Mouse (Mus musculus): ENCODE measurements around the gene Klk5. TPM values are rescaled to one million over a fixed set of nuclear protein-coding genes. Genes with fewer than 3 reads are reported as not detected.

Gene Klk5
- total RNA-seq (2021): not detected

DNA sequence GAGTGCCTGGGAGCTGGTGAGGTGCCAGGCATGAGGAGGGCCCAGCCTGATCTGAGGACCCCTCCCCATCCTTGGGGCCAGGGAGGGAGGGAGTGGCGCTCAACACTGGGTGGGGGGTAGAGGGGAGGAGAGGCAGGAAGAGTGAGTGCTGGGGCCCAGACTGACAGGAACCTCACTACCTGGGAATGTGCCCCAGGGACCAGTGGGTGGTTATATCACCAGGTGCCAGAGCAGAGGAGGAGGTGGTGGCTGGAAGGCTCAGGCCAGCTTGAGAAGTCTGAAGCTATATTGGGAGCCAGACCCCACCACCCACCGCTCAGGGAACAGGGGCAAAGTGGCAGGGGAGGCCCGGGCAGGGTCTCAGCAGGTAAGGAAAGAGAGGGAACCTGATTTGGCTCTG is at the start of gene Klk5:
Gene Klk5, plus strand, starts transcription at position 271 of the 400 bp plus-strand sequence.
- intact Hi-C loops (cut with DNase I): no loop called here
- no peak for DNase-seq (ENCODE audit: low spot score)

DNA sequence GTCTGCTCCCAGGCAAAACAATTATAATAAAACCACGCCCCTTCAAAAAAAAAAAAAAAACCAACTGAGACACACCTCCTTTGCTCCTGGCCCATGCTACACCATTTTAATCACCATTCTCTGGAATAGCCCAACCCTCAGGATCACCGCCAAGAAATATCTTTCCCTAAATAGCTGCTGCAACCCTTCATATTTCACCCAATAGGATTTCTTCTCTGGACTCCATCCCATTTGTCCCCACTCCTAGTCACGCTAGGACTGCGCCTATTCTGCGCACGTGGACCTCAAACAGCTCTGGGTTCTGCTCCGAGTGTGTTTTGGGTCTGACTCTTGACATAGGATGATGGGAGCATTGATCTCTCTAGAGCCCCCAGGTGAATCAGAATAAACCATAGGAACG is 45.4 kb upstream of the Klk5 start:
- intact Hi-C loops (cut with DNase I): no loop called here
- no peak for DNase-seq (ENCODE audit: low spot score)

DNA sequence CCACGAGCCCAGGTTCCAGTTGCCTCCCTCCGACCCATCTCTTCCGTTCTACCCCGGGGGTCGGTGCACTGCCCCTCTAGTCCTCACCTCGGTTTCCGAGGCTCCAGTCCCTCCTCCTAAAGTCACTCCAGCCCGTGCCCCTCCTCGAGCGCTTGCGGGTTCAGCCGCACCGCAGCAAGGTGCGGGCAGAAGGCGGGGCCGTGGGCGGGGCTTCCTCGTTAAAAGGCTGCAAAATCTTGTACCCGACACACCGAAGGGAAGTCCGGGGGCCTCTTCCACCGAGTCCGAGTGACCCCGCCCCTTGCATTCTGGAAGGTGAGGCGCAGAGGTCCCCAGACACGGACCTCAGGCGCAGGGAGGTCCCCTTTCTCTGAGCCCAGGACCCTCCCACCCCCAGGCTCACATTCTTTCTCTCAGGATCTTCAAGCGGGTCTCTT is 44.4 kb upstream of the Klk5 start, which contains the start of gene Klk8:
Gene Klk8, plus strand, starts transcription at position 245 of the 437 bp plus-strand sequence.
- DNase-seq (ENCODE audit: low spot score): no peak
- intact Hi-C loops (cut with DNase I): no loop called here

DNA sequence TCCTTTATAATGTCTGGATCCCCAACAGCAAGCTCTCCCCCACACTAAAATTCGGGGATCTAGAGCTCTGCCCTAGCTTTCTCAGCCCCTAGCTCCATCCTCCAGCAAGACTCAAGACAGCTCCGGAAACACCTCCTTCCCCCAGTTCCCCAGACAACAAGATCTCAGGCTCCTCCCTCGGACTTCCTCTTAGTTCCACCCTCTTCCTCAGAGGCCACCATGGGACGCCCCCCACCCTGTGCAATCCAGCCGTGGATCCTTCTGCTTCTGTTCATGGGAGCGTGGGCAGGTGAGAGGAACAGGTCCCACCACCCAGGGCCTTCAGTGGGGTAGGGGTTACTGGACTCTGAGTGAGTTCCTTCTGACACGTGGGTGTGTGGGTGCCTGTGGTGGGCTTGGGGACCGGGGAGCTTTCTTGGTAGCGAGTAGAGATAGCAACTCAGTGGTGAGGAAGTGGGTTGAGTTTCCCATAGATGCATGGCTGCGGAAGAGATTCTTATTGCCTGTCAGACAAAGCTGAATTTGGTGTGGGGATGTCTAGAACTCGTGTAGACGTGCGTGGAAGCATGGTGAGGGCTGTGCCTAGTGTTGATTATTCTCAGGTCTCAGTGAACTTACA is 43.8 kb upstream of the Klk5 start:
- intact Hi-C loops (cut with DNase I): no loop called here
- no peak for DNase-seq (ENCODE audit: low spot score)

DNA sequence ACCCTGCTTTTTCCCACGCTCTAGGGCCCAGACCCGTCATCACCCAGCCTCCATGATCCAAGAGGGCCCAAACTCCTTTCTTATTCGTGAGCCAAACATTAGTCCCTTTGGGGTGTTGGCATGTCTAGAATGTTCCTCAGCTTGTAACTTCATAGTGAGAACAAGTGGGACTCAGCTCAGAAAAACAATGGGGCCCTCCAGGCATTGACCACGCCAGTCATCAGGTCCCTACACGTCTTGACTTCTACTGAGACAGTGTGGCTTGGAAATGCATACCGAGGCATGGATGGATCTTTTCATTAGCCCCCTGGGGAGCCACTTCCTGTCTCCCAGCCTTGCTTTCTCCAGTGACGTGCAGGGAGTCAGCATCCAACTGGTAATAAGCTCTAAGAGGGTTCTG is 41.9 kb upstream of the Klk5 start:
- intact Hi-C loops (cut with DNase I): no loop called here

DNA sequence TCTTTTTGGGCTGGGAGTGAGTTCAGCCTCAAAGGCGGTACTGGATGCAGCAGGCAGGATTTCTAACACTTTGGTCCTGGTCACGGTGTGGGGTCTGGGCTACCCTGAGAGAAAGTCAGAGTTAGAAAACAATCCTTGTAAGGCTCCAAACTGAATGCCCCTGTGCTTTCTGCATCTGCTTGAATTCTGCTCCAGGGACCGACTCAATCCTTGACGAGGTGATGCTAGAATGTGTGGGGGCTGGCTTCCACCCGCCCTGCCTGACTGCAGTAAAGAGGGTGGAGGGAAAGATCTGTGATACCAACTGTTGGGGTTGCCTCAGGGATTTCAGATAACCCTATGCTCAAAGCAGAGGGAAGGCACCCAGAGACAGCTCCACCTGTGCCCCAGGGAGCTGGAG is 30.8 kb upstream of the Klk5 start, which contains the start of gene Klk7:
Gene Klk7, plus strand, starts transcription at position 301 of the 400 bp plus-strand sequence.
- intact Hi-C loops (cut with DNase I): no loop called here
- DNase-seq (ENCODE audit: low spot score): no peak

More for the DNA sequence above, 41.9 kb upstream of the Klk5 start:
- no peak for DNase-seq (ENCODE audit: low spot score)

DNA sequence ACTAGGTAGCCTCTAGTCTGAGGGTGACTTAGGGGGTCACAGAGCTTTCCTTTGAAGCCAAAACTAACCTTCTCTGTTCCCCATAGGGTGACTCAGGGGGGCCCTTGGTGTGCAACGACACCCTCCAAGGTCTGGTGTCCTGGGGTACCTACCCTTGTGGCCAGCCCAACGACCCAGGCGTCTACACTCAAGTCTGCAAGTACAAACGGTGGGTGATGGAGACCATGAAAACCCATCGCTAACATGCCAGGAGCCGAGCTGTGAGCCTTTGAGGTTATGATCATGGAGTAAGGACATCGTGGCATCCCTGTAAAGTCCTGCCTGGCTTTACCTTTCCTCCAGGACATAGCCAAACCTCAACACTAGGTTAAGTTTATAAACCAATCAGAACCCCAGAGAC is 26.6 kb upstream of the Klk5 start:
- DNase-seq (ENCODE audit: low spot score): no peak
- intact Hi-C loops (cut with DNase I): no loop called here

DNA sequence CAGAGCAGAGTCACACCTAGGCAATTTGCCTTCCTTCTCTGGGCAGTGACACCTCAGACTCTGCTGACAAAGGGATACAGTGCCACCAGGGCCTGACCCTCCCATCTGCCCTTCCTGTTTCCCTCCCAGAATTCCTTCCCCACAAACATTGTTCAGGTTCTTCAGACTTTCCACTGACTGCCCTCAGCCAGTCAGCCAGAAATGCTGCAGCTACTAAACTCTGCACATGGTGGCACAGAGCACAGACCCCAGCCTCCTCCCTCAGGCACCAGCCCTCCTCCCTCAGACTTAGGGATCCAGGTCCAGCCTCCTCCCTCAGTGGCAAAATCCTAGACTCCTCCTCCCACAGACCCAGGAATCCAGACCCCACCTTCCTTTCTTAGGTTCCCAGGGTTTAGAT is 25.0 kb upstream of the Klk5 start:
- intact Hi-C loops (cut with DNase I): no loop called here
- DNase-seq (ENCODE audit: low spot score): no peak

DNA sequence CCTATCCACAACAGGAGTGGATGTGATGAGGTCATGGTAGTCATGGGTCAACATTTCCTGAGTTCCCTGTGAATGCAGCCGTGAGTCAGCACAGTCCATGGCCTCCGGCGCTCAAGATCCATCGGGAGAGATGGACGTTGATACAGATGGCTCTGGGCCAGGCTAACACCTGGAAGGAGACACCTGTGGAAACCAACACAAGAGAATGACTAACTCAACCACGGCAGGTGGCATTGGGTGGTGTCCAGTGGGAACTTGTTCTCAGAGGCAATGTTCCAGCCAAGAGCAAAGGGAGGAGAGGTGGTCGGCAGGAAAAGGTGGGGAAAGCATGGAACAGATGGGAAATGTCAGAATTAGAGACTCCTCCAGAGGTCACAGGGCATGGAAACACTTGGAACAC is 20.2 kb upstream of the Klk5 start:
- no peak for DNase-seq (ENCODE audit: low spot score)
- intact Hi-C loops (cut with DNase I): no loop called here

DNA sequence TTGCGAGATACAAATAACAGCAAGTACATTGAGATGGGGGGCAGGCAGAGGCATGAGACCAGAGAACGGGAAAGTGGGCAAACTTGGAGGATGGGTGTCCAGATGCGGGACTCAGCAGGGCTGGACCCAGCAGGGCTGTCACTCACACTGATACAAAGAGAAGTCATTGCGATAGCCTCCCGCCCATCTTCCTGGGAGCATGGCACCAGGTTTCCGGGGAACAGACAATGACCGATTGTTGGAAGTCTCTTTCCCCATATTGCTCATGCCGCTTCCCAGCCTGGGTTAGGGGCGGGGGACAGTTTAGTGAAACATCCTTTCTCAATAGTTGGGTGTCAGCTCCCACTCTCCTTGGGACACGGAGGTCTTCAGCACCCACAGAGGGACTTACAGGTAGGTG is 17.6 kb upstream of the Klk5 start, which contains the start of gene Klk6:
Gene Klk6, plus strand, starts transcription at position 301 of the 400 bp plus-strand sequence.
- intact Hi-C loops (cut with DNase I): no loop called here
- no peak for DNase-seq (ENCODE audit: low spot score)

DNA sequence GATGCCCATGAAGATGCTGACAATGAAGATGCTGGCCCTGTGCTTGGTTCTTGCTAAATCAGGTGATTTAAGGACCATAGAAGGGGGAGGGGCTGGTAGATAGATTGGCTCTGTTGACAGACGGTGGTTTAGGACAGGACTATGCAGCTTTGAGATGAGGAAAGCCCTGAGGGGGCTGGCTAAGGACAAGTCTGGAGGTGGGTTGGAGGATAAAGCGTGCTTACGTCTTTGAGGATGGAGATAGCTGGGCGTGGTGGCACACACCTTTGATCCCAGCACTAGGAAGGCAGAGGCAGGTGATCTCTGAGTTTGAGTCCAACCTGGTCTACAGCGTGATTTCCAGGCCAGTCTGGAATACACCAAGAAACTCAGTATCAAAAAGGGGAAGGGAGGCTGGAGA is 15.7 kb upstream of the Klk5 start:
- no peak for DNase-seq (ENCODE audit: low spot score)
- intact Hi-C loops (cut with DNase I): no loop called here

DNA sequence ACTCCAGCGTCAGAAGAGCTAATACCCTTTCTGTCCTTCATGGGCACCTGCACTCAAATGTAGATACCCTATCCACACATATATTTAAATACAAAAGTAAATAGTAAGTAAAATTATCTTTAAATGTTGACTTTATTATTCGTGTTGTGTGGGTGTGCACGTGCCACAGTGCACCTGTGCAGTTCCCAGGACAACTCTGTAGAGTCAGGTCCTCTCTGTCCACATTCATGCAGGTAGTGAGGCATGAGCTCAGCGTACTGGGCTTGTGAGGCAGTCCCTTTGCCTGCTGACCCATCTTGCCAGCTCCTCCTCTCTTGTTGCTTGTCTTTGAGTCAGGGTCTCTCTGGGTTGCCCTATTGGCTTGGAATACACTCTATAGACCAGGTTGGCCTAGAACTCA is 14.1 kb upstream of the Klk5 start:
- DNase-seq (ENCODE audit: low spot score): no peak
- intact Hi-C loops (cut with DNase I): no loop called here

DNA sequence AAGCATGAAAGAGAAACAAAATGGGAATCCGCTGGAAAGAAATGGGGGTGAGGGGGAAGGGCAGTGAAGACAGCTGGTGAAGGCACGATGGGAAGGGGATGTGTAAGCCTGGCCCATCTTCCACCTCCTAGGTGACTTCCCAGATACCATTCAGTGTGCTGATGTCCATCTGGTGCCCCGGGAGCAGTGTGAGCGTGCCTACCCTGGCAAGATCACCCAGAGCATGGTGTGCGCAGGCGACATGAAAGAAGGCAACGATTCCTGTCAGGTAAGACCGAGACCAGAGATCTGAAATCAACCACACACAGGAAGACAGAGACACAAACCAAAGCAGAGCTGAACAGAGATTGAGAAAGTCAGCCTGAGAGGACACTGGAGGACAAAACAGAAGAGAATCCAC is 12.8 kb upstream of the Klk5 start:
- intact Hi-C loops (cut with DNase I): no loop called here

DNA sequence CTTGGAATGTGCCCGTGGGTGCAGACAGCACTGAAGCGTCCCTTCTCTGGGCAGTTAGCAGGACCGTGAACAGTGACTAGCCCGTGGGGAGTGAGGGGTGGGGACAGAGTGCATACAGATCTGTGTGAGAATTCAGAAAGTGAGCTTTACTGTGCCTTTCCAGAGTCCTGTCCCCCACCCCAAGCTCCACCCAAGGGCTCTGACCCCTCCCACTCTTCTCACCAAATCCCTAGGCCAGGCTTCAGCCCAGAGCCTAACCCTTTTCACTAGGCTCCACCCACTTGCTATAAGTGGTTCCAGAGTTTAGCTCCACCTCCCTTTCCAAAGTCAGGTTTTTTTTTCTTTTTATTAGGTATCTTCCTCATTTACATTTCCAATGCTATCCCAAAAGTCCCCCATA is 2.0 kb downstream of the Klk5 start:
- no peak for DNase-seq (ENCODE audit: low spot score)

More for the DNA sequence above, 12.8 kb upstream of the Klk5 start:
- DNase-seq (ENCODE audit: low spot score): no peak

DNA sequence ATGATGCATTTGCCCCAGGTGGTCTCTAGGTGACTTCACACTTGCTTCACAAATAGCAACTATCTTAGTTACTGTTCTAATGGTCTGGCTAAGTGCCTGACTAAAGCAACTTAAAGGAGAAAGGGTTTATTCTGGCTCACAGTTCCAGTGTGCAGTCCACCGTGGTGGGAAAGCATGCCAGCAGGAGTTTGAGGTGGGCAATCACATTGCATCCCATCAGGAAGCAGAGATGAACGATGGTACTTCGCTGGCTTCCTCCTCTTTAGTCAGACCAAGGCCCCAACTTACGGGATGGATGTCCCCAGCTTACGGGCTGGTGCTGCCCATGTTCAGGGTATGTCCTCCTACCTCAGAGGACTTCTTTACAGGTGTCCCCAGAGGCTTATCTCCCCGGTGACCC is 9.8 kb downstream of the Klk5 start:
- DNase-seq (ENCODE audit: low spot score): no peak
- intact Hi-C loops (cut with DNase I): no loop called here

More for the DNA sequence above, 2.0 kb downstream of the Klk5 start:
- intact Hi-C loops (cut with DNase I): no loop called here

DNA sequence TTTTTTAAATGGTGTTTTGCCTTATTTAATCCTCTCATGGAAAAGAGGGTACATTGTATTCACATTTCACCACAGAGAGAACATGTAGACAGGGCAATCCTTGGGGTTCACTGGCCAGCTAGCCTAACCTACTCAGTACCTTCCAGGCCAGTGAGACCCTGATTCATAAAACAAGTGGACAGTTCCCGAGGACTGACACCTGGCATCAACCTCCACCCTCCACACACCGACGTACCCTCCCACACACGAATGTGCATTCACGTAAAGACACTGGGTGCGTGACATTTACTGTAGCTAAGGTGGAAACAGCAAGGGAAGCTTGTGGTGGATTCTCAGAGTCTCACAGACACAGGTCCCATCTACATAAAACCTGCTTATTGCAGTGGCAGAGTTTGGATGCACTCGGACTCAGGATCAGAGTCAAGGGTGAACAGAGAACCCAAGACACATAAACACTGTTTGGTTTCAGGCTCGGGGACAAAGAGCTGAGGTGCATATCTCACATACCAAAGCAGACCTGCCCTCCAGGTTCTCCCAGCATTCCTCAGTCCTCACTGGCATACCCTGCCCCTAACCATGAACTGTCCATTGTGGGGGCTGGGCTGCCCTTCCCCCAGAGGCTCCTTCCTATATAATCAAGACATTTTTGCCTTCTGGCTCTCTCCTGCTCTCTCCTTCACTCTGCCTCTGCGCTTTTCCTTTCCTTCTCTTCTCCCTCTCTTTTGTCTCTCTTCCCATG is 13.0 kb downstream of the Klk5 start:
- DNase-seq (ENCODE audit: low spot score): no peak
- intact Hi-C loops (cut with DNase I): no loop called here

DNA sequence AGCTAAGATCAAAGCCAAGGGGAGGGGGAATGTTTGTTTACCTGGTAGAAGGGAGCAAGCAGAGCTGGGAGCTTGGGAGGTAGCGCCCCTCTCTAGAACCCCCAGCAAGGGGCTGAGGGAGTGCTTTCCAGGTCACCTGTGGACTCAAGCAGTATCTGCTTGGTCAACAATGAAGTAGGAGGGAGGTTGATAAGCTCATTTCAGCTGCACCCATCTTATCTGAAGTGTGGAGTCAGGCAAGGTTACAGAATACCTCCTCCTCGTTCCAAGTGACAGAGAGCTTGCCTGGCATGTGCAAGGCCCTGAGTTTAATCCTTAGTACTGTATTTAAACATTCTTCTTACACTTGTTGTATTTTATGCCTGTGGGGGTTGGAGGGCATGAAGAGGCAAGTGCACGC is 13.9 kb downstream of the Klk5 start:
- DNase-seq (ENCODE audit: low spot score): no peak
- intact Hi-C loops (cut with DNase I): no loop called here

DNA sequence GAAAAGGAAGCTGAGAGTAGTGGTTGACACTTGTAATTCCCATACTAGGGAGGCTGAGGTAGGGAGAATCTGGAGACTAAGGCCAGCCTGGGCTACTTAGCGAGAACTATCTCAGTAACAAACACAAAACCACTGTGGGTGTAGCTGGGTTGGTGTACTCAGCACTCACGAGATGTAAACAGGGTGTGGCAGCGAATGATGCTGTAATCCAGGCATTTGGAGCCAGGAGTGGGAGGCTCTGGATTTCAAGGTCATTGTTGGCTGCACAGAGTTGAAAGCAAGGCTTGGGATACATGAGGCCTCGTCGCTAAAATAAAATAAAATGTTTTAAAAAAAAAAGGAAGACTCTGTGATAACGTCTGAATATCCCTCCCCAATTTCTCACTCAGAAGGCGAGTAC is 14.5 kb downstream of the Klk5 start:
- intact Hi-C loops (cut with DNase I): no loop called here
- DNase-seq (ENCODE audit: low spot score): no peak

DNA sequence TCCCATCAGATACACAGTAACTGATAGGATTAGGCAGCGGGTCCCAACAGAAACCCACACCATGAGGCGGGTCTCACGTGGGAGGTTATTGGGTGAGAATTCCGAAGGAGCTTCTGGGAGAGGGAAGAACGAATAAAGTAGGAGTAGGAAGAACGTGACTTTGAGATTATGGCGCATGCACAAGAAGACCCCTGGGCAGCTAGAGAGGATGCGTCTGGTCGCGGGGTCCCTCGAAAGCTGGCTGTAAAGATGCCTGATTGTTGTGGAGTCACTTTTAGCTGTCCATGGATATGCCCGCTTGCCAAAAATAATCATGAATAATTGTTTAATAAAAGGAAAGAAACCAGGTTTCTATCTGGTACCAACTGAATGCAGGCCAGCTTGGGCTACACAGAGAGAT is 15.7 kb downstream of the Klk5 start:
- no peak for DNase-seq (ENCODE audit: low spot score)
- intact Hi-C loops (cut with DNase I): no loop called here

DNA sequence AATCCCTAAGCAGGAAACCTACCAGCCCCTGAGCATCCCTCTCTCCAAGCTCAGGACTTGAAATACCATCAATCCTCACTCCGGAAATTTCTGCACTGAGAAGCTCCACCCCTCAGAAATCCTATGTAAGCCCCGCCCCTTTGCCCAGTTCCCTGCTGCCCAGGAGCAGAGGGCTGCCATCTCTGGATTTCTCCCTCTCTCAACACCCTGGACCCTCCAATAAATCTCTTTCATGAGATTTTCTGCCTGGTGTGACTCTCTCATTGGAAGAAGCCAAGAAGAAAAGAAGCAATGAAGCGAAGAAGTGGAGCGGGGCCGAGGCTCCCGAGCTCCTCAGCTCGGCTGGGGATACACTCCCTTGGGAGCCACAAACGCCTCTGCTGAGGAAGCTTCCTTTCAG is 18.6 kb downstream of the Klk5 start:
- intact Hi-C loops (cut with DNase I): no loop called here
- DNase-seq (ENCODE audit: low spot score): no peak

DNA sequence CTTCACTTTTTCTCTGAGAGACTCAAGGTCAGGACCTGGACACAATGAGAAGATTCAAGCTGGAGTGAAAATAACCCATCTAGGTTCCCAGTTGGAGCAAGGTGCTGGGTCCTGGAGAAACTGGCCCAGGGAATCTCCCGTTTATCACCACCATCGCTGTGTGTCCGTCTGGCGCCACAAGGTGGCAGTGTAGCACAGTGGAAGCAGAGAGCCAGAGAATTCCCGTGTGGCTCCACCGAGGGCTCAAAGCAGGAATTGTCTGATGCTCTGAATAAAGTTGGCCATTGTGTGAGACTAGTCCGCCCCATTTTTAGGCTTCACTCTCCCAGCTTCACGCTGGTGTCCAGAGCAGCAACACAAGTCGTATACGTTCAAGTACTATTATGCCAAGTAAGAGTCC is 31.5 kb downstream of the Klk5 start:
- DNase-seq (ENCODE audit: low spot score): no peak
- intact Hi-C loops (cut with DNase I): loop anchor here (1.0 kb wide), 1 partner anchor 21 kb away; no protein-coding TSS in a partner anchor
